Mouse (Mus musculus) ES-E14 (cell line): Measurements from ENCODE around the gene Bcl2l1. TPM values are rescaled to one million over a fixed set of nuclear protein-coding genes. Genes with fewer than 3 reads are reported as not detected.

Experiments
- DNase-seq: peaks from one replicate; pipeline ENCODE4 v3.0.0-alpha.2; 2013; ENCODE audit warnings: low read depth, low spot score
- H3K27ac ChIP-seq: 2 replicates; pipeline ENCODE4 v1.5.1; 2012; ENCODE audit warnings: low read depth, mild to moderate bottlenecking, low read length, moderate library complexity, mixed read lengths; ENCODE audit not compliant: poor library complexity, insufficient read depth, severe bottlenecking
- H3K36me3 ChIP-seq: 2 replicates; pipeline ENCODE4 v1.6.1; 2012; ENCODE audit warnings: mild to moderate bottlenecking, low read length, moderate library complexity, mixed read lengths; ENCODE audit not compliant: control insufficient read depth, poor library complexity, insufficient read depth, severe bottlenecking
- H3K4me1 ChIP-seq, 2 experiments: fragments of 150-350 bp in 1 of 2; sonication (generic) in 1 of 2; 2 replicates each; pipeline ENCODE4 v1.6.1; 2012; ENCODE audit warnings: low read length in 2 of 2, mild to moderate bottlenecking in 1 of 2, mixed read lengths in 1 of 2; ENCODE audit not compliant: control insufficient read depth in 2 of 2, insufficient read depth in 2 of 2, poor library complexity in 1 of 2
- H3K4me3 ChIP-seq, 2 experiments: fragments of 150-350 bp in 1 of 2; sonication (generic) in 1 of 2; 2 replicates each; pipeline ENCODE4 v1.5.1; 2012; ENCODE audit warnings: low read length in 2 of 2, low read depth in 1 of 2, mild to moderate bottlenecking in 1 of 2, mixed read lengths in 1 of 2; ENCODE audit not compliant: insufficient read depth in 1 of 2, poor library complexity in 1 of 2, severe bottlenecking in 1 of 2
- H3K9ac ChIP-seq: 2 replicates; pipeline ENCODE4 v1.6.1; 2012; ENCODE audit warnings: low read depth, mild to moderate bottlenecking, low read length, mixed read lengths; ENCODE audit not compliant: poor library complexity, insufficient read depth, severe bottlenecking
- H3K9me3 ChIP-seq: fragments of 150-350 bp; sonication (generic); 2 replicates; pipeline ENCODE4 v1.6.1; 2012; ENCODE audit warnings: low read depth, mild to moderate bottlenecking, low read length; ENCODE audit not compliant: control insufficient read depth, insufficient read depth
- CHD2 ChIP-seq: IDR thresholded peaks from 2 replicates; pipeline ENCODE4 v1.6.1; 2014; ENCODE audit warnings: mild to moderate bottlenecking, low read depth, low read length, inconsistent platforms
- HCFC1 ChIP-seq: IDR thresholded peaks from 2 replicates; pipeline ENCODE4 v1.6.1; 2012; ENCODE audit warnings: low read length, inconsistent platforms, borderline replicate concordance; ENCODE audit not compliant: insufficient read depth
- MAFK ChIP-seq: IDR thresholded peaks from 2 replicates; pipeline ENCODE4 v1.6.1; 2014; ENCODE audit warnings: mild to moderate bottlenecking, low read depth, low read length, inconsistent platforms; ENCODE audit not compliant: insufficient read depth
- ZC3H11A ChIP-seq: IDR thresholded peaks from 2 replicates; pipeline ENCODE4 v1.6.1; 2012; ENCODE audit warnings: low read depth, mild to moderate bottlenecking, inconsistent platforms, low read length, borderline replicate concordance
- ZNF384 ChIP-seq: IDR thresholded peaks from 2 replicates; pipeline ENCODE4 v1.6.1; 2012; ENCODE audit warnings: low read depth, low read length, inconsistent platforms
- in situ Hi-C, 2 experiments: fragments of 600-800 bp; cut with MboI; formaldehyde crosslinking; loops; one replicate each; pipeline ENCODE4 v1.15.1; 2025; ENCODE audit warnings: low sequenced_read_pairs in 2 of 2, inconsistent platforms in 1 of 2; ENCODE audit not compliant: unreplicated experiment in 2 of 2
- total RNA-seq: library from RNA; depleted of rRNA; stranded (reverse); fragments of 300-350 nt; gene quantifications from 2 replicates; pipeline ENCODE4 v1.2.3, GENCODE M21; 2012

Gene Bcl2l1
- total RNA-seq, 1 experiment: 34.9 TPM

GRCm38 (mm10) chr2:152775357-152775756, 56.2 kb downstream of the Bcl2l1 start:
- TF ChIP-seq ZNF384 (no peak), MAFK (no peak), ZC3H11A (no peak), CHD2 (no peak), HCFC1 (no peak)
- no peak for DNase-seq
- no peaks in the 10 kb centered on the region for H3K36me3 ChIP-seq
- H3K4me1 ChIP-seq: peaks cover 12 to 14% of the 10 kb centered on the region in 2 experiments
- H3K4me3 ChIP-seq: no peak overlapping the region
- H3K27ac ChIP-seq: no peak overlapping the region
- in situ Hi-C loops: no loop called here
- no peak overlapping the region for H3K9ac ChIP-seq
- H3K9me3 ChIP-seq: no peaks in the 10 kb centered on the region

DNA sequence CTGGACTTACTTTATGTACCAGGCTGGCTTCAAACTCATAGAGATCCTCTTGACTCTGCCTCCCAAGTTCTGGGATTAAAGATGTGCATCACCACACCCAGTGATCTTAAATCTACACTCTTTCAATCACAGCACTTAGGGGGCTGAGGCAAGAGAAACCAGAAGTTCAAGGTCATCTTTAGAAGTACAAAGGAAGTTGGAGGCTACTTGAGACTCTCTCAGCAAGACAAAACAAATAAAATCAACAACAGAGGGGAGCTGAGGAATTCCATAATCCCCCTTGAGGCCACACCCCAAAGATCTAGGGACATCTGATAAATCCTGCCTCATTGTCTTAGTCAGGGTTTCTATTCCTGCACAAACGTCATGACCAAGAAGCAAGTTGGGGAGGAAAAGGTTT, 59.3 kb downstream of the Bcl2l1 start:
- Histone ChIP-seq H3K4me1 (peaks cover 14 to 16% of the 10 kb centered on the region in 2 experiments), H3K9me3 (no peaks in the 10 kb centered on the region), H3K36me3 (no peaks in the 10 kb centered on the region), H3K27ac (no peak overlapping the region), H3K9ac (no peak overlapping the region), H3K4me3 (no peak overlapping the region)
- peak; percentile 42 for DNase-seq
- TF ChIP-seq ZNF384 (no peak), HCFC1 (no peak), ZC3H11A (no peak), CHD2 (no peak), MAFK (no peak)
- in situ Hi-C loops: no loop called here

DNA sequence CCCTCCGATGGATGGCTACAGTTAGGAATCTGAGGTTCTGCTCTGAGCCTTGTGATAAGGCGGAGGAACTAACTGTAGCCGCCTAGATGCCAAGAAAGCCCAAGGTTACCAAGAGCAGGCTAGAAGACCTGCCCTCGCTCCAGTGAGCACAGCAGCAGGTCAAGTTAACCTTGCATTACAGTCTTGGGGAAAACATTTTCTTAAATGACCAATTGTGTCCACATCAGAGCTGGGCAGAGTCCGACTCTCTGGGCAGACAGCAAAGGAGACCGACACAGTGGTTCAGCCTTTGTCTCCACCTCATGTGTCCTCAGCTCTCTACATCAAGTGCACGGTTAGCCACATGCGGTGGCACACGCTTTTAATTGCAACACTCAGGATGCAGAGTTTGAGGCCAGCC, 60.0 kb downstream of the Bcl2l1 start:
- no peak for DNase-seq
- Histone ChIP-seq H3K9ac (no peak overlapping the region), H3K27ac (no peak overlapping the region), H3K4me3 (no peak overlapping the region), H3K4me1 (peaks cover 16 to 17% of the 10 kb centered on the region in 2 experiments), H3K9me3 (no peaks in the 10 kb centered on the region), H3K36me3 (no peaks in the 10 kb centered on the region)
- TF ChIP-seq ZC3H11A: no peak
- TF ChIP-seq HCFC1: no peak
- TF ChIP-seq CHD2: no peak
- TF ChIP-seq ZNF384: no peak
- no peak for TF ChIP-seq MAFK
- in situ Hi-C loops: no loop called here

DNA sequence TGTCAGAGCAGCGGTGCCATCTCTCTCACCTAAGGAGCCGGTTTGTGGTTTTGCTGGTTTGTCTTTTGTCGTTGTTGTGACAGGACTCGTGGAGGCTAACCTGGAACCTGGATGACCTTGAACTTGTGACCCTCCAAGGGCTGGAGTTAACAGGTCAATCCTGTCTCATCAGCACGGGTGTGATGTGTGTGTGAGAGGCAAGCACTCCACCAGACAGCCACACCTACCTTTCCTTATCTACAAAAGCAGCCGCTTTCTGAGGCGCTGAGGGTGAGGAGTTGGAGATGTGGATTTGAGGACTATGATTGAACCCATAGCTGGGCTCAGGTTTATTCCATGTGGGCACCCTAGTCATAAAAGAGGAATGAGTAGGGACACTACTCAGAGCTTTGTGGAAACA, 61.9 kb downstream of the Bcl2l1 start:
- TF ChIP-seq CHD2 (no peak), MAFK (no peak), HCFC1 (no peak), ZNF384 (no peak)
- in situ Hi-C loops: loop anchor here in 1 of 2 experiments (10.0 kb wide), 1 partner anchor 75 kb away; no protein-coding TSS in a partner anchor
- H3K9me3 ChIP-seq: no peaks in the 10 kb centered on the region

More for the DNA sequence above, 61.9 kb downstream of the Bcl2l1 start:
- H3K4me1 ChIP-seq: peaks cover 17 to 24% of the 10 kb centered on the region in 2 experiments
- H3K27ac ChIP-seq: no peak overlapping the region
- no peak overlapping the region for H3K9ac ChIP-seq
- peak; percentile 59 for DNase-seq
- no peak overlapping the region for H3K4me3 ChIP-seq
- no peaks in the 10 kb centered on the region for H3K36me3 ChIP-seq
